Mouse (Mus musculus): ENCODE results near the gene Fam169b. TPM values are rescaled to one million over a fixed set of nuclear protein-coding genes. Genes with fewer than 3 reads are reported as not detected.
"Not testable (repeated sequence)": the region's sequence is repeated elsewhere in the genome, so short reads cannot be mapped to it uniquely, and the experiment has no call there.

The Fam169b gene
- polyA plus RNA-seq, 1 experiment from 2014 or later: not detected

DNA sequence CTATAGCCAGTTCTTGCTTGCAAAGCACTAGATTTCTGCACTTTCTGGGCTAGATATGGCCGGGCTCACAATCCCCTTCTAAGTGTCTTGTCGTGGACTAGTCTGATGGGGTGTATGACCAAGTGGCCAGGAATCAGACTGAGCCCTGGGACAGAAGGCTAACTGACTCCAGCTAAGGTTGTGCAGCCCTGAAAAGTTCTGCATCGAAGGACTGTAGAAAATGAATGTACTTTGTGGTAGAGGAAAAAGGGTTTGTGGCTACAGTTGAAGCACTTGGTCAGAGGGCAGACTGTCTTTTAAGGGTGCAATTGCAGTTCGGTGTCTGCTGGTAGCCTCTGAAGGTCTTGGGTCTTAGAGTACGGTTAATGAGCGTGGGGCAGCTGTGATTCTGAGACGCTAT, 5.8 kb downstream of the Fam169b start:
- H3K27ac ChIP-seq: no peak overlapping the region
- no peaks in the 10 kb centered on the region for H3K36me3 ChIP-seq
- ATAC-seq: no peak
- no peak overlapping the region for H3K4me2 ChIP-seq (replicated peaks)
- peaks cover 22% of the 10 kb centered on the region for H3K27me3 ChIP-seq
- H3K4me3 ChIP-seq (replicated peaks): no peak overlapping the region
- no peak overlapping the region for H3K9ac ChIP-seq (replicated peaks)
- peaks cover 15% of the 10 kb centered on the region for H3K4me1 ChIP-seq (replicated peaks)
- WGBS: 88% methylated on average over 7 of the region's 7 CpGs
- H3K9me3 ChIP-seq: no peaks in the 10 kb centered on the region

DNA sequence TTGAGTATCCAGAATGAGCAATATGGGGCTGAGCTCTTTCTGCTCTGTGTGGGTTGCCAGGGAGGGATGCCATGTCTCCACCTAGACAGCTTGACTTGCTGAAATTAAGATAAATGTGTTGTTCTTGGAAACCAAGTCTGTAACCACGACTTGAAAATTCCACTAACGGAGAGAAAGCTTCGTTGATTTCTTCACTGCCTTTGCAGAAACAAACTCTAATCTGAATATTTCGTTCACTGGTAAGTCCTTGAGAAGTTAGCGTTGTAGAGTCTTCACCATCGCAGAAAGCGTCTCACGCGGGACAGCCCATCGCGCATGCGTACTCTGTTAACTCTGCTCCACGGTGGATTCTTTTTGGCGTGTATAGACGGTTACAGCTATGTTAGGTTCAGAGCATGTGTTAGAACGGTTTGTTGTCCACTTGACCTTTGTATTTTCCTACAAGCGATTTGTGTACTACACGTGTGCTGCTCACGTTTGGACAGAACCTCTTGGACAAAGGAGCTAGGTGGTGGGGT, 6.8 kb downstream of the Fam169b start:
- peaks cover 15% of the 10 kb centered on the region for H3K4me1 ChIP-seq (replicated peaks)
- H3K27me3 ChIP-seq: peaks cover 17% of the 10 kb centered on the region
- WGBS: 94% methylated on average over 19 of the region's 19 CpGs
- no peak for ATAC-seq
- no peak overlapping the region for H3K4me3 ChIP-seq (replicated peaks)
- H3K36me3 ChIP-seq: no peaks in the 10 kb centered on the region
- H3K4me2 ChIP-seq (replicated peaks): no peak overlapping the region
- H3K27ac ChIP-seq: no peak overlapping the region
- H3K9ac ChIP-seq (replicated peaks): no peak overlapping the region
- no peaks in the 10 kb centered on the region for H3K9me3 ChIP-seq

DNA sequence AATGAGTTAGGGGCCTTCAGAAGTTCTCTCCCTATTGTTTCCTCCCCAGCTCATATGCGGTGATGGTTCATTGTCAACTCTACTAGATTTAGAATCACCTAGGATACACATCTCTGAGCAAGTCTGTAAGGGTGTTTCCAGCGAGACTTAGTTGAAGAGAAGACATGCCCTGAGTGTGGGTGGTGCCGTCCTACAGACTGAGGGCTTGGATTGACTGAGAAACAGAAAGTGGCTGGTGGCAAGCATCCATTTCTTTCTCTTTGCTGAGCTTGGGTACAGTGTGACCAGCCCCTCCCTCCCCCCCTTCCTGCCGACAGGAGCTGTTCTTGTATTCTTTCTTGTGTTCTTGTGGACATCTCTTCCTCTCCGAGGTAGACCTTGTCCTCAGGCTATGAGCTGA, 7.7 kb downstream of the Fam169b start:
- Histone ChIP-seq H3K9me3 (no peaks in the 10 kb centered on the region), H3K9ac (replicated peaks) (no peak overlapping the region), H3K4me2 (replicated peaks) (no peak overlapping the region), H3K4me1 (replicated peaks) (peaks cover 6% of the 10 kb centered on the region), H3K36me3 (no peaks in the 10 kb centered on the region), H3K4me3 (replicated peaks) (no peak overlapping the region), H3K27me3 (peaks cover 10% of the 10 kb centered on the region), H3K27ac (no peak overlapping the region)
- ATAC-seq: no peak
- WGBS: 82% methylated on average over 5 of the region's 5 CpGs

- H3K4me2 ChIP-seq (replicated peaks): no peak overlapping the region
- no peak overlapping the region for H3K9ac ChIP-seq (replicated peaks)
- ATAC-seq: no peak
- no peaks in the 10 kb centered on the region for H3K36me3 ChIP-seq
- WGBS: 91% methylated on average over 22 of the region's 22 CpGs
- H3K27ac ChIP-seq: no peak overlapping the region
- no peak overlapping the region for H3K4me3 ChIP-seq (replicated peaks)
- H3K4me1 ChIP-seq (replicated peaks): no peaks in the 10 kb centered on the region
- no peaks in the 10 kb centered on the region for H3K9me3 ChIP-seq
- H3K27me3 ChIP-seq: 0 out of 2 replicates have a peak, but pooled peaks cover 7% of the 10 kb centered on the region
These were observed 8.9 kb downstream of the Fam169b start for GRCm38 (mm10) chr7:68282304-68283132.

GRCm38 (mm10) chr7:68283133-68283520, 9.5 kb downstream of the Fam169b start:
- not testable (repeated sequence) for H3K4me3 ChIP-seq (replicated peaks); H3K36me3 ChIP-seq; H3K27me3 ChIP-seq; H3K9me3 ChIP-seq; H3K9ac ChIP-seq (replicated peaks); H3K4me1 ChIP-seq (replicated peaks); H3K27ac ChIP-seq; ATAC-seq; H3K4me2 ChIP-seq (replicated peaks)
- WGBS: 86% methylated on average over 4 of the region's 4 CpGs

DNA sequence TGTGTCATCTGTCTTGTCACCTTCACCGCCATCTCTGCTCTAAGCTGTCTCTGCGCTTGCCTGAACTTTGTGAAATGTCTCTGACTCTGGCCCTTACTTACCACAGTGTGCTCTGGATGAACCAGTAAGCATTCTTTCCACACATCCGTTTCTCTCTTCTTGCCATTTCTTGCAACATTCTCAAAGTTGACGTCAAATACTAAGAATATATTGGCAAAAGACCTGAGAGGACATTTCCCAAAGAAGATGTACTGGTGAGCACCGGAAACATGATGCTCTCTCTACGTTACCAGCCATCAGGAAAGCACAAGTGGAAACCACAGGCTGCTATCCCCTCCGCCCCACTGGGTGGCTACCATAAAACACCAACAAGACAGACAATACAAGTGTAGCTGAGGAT, 10.1 kb downstream of the Fam169b start:
- 95% methylated on average over 7 of the region's 7 CpGs for WGBS
- H3K4me2 ChIP-seq (replicated peaks): no peak overlapping the region

DNA sequence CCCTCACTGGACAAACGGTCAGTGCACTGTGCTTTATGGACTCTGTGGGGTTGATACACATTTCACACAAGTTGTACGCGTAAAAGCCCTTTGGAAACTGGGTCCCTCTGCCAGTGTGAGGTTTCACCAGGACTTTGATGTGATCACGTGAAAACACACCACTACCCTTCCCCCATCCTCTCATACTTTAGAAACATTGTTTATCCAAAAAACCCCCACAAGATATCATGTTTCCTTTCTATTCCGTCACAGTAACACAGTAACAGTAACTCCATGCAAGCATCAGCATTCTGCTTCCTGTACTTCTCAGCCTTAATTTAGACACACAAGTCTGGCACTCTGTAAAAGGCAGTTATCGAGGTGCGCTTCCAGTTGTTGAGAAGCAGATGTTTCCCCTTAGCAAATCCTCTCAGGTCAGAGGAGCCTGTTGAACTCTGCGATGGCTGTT, 12.2 kb downstream of the Fam169b start:
- no peaks in the 10 kb centered on the region for H3K9me3 ChIP-seq
- WGBS: 90% methylated on average over 8 of the region's 8 CpGs
- no peak for ATAC-seq
- H3K36me3 ChIP-seq: no peaks in the 10 kb centered on the region
- H3K4me3 ChIP-seq (replicated peaks): no peak overlapping the region
- H3K9ac ChIP-seq (replicated peaks): no peak overlapping the region
- no peaks in the 10 kb centered on the region for H3K27me3 ChIP-seq
- no peak overlapping the region for H3K4me2 ChIP-seq (replicated peaks)
- no peak overlapping the region for H3K27ac ChIP-seq
- H3K4me1 ChIP-seq (replicated peaks): no peaks in the 10 kb centered on the region

More for the DNA sequence above, 10.1 kb downstream of the Fam169b start:
- no peaks in the 10 kb centered on the region for H3K4me1 ChIP-seq (replicated peaks)
- H3K9ac ChIP-seq (replicated peaks): no peak overlapping the region
- no peak for ATAC-seq
- 0 out of 2 replicates have a peak, but pooled peaks cover 6% of the 10 kb centered on the region for H3K27me3 ChIP-seq
- no peaks in the 10 kb centered on the region for H3K9me3 ChIP-seq
- no peak overlapping the region for H3K4me3 ChIP-seq (replicated peaks)
- H3K36me3 ChIP-seq: no peaks in the 10 kb centered on the region
- H3K27ac ChIP-seq: no peak overlapping the region

- H3K4me1 ChIP-seq (replicated peaks): no peaks in the 10 kb centered on the region
- H3K27ac ChIP-seq: no peak overlapping the region
- no peaks in the 10 kb centered on the region for H3K9me3 ChIP-seq
- H3K36me3 ChIP-seq: no peaks in the 10 kb centered on the region
- WGBS: 95% methylated on average over 24 of the region's 24 CpGs
- H3K27me3 ChIP-seq: no peaks in the 10 kb centered on the region
- no peak overlapping the region for H3K9ac ChIP-seq (replicated peaks)
- no peak overlapping the region for H3K4me2 ChIP-seq (replicated peaks)
- ATAC-seq: no peak
- H3K4me3 ChIP-seq (replicated peaks): no peak overlapping the region
These were observed 13.2 kb downstream of the Fam169b start for GRCm38 (mm10) chr7:68286526-68287481.

DNA sequence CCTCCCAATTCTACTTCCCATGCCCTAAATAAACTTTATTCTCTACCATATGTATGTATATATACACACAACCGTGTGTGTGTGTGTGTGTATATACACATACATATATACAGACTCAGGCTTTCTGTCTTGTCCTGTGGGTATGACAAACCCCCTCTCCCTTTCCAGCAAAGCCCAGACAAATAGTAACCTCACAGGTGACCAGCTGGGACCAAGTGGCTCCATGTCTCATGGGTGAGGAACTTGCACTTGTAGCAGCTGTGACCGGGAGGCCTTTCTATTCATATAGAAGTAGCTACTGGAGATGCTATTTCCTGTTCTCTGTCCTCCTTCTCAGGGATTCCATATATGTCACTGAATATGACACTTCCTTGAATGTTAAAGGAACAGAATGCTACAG, 13.9 kb downstream of the Fam169b start:
- no peak overlapping the region for H3K27ac ChIP-seq
- no peaks in the 10 kb centered on the region for H3K4me1 ChIP-seq (replicated peaks)
- no peak overlapping the region for H3K4me2 ChIP-seq (replicated peaks)
- no peak overlapping the region for H3K4me3 ChIP-seq (replicated peaks)
- no peaks in the 10 kb centered on the region for H3K36me3 ChIP-seq
- 89% methylated on average over 2 of the region's 2 CpGs for WGBS
- H3K9me3 ChIP-seq: no peaks in the 10 kb centered on the region
- ATAC-seq: no peak
- H3K27me3 ChIP-seq: no peaks in the 10 kb centered on the region
- no peak overlapping the region for H3K9ac ChIP-seq (replicated peaks)

- H3K4me3 ChIP-seq (replicated peaks); H3K4me2 ChIP-seq (replicated peaks); H3K27me3 ChIP-seq; ATAC-seq; H3K27ac ChIP-seq; H3K4me1 ChIP-seq (replicated peaks); H3K36me3 ChIP-seq; H3K9me3 ChIP-seq; H3K9ac ChIP-seq (replicated peaks): not testable (repeated sequence)
- 89% methylated on average over 4 of the region's 4 CpGs for WGBS
These were observed 14.4 kb downstream of the Fam169b start for GRCm38 (mm10) chr7:68288000-68288399.

GRCm38 (mm10) chr7:68289081-68289480, 15.4 kb downstream of the Fam169b start:
- Histone ChIP-seq H3K27ac (no peak overlapping the region), H3K9me3 (no peaks in the 10 kb centered on the region), H3K4me1 (replicated peaks) (no peaks in the 10 kb centered on the region), H3K27me3 (no peaks in the 10 kb centered on the region), H3K36me3 (no peaks in the 10 kb centered on the region), H3K9ac (replicated peaks) (no peak overlapping the region), H3K4me2 (replicated peaks) (no peak overlapping the region), H3K4me3 (replicated peaks) (no peak overlapping the region)
- WGBS: 93% methylated on average over 8 of the region's 8 CpGs
- no peak for ATAC-seq

GRCm38 (mm10) chr7:68291603-68292002, 18.0 kb downstream of the Fam169b start:
- 71% methylated on average over 1 of the region's 1 CpGs for WGBS
- H3K9ac ChIP-seq (replicated peaks): no peak overlapping the region
- no peak overlapping the region for H3K4me3 ChIP-seq (replicated peaks)
- no peaks in the 10 kb centered on the region for H3K4me1 ChIP-seq (replicated peaks)
- H3K36me3 ChIP-seq: no peaks in the 10 kb centered on the region
- H3K9me3 ChIP-seq: no peaks in the 10 kb centered on the region
- H3K4me2 ChIP-seq (replicated peaks): no peak overlapping the region
- ATAC-seq: no peak
- no peaks in the 10 kb centered on the region for H3K27me3 ChIP-seq
- H3K27ac ChIP-seq: no peak overlapping the region
